Mouse (Mus musculus) adrenal gland, postnatal 36 days (tissue): Measurements from ENCODE around the gene Nup37. TPM values are rescaled to one million over a fixed set of nuclear protein-coding genes. Genes with fewer than 3 reads are reported as not detected.
A peak's percentile ranks its signal among the peaks of the same experiment; 100 is the strongest.

ENCODE experiments used
- DNase-seq, 2 experiments: peaks; one replicate each; pipeline ENCODE4 v3.0.0; 2021; ENCODE audit warnings: mixed read lengths in 1 of 2
- long read RNA-seq, 2 experiments: library from polyadenylated mRNA; stranded (forward); transcript quantifications; one replicate each; pipeline ENCODE4 v2.0.0; 2021; ENCODE audit warnings: borderline sequencing depth in 2 of 2
- total RNA-seq, 2 experiments: library from RNA; stranded (reverse); gene quantifications; 2 replicates each; pipeline ENCODE4 v1.2.3; 2021

Nup37 gene
- 10 to 100 TPM; 10.5 to 10.7 TPM for total RNA-seq
- long read RNA-seq, experiment 1, transcript Nup37-201 (10 exons, 1,267 nt), result major isoform, 13 of 15 reads
- long read RNA-seq, experiment 1, partial matches to known transcripts, result 0 of 15 reads
- long read RNA-seq, experiment 1, other reads (novel, unspliced or antisense), result 2 of 15 reads
- long read RNA-seq, experiment 2, partial matches to known transcripts, result 0 of 3 reads
- long read RNA-seq, experiment 2, other reads (novel, unspliced or antisense), result 1 of 3 reads

DNA sequence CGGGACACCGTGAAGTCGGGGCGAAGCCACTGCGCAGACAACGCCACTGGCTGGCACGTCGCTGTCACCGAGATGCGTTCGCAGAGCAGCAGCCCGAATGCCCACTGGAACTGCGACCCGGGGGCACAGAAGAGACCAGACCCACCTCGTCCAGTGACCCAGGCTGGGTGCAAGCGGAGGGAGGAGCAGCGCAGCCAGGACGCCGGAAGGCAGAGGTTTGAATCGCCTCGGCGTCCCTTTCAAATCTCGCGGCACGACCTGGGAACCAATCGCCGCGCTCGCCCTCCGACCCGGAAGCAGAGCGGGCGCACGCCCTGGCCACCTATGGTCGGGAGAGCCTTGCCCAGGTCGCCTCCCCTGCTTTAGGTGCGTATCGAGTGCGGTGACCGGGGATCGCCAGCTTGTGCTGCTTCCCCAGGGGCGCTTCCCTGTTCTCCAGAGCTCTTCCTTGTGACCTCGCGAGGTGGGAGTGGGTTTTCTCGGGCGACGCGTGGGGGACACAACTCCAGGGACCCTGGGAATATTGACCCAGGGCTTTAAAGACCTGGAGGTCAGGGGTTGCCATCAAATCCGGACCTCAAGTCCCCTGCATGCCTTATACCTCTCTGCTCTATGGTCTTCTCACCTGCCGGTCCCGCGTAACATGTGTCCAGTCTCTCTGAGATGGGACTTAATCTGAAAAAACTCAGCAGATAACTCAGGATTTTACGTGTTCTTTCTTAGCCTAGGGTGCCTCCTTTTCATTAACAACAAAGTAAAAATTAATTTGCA, at the start of gene Nup37, which contains the start of gene Parpbp:
Gene Nup37, plus strand, starts transcription at position 286 of the 771 bp plus-strand sequence.
Gene Parpbp, minus strand, starts transcription at position 235 of the 771 bp plus-strand sequence.
- peak; percentile 91 to 92 for DNase-seq

DNA sequence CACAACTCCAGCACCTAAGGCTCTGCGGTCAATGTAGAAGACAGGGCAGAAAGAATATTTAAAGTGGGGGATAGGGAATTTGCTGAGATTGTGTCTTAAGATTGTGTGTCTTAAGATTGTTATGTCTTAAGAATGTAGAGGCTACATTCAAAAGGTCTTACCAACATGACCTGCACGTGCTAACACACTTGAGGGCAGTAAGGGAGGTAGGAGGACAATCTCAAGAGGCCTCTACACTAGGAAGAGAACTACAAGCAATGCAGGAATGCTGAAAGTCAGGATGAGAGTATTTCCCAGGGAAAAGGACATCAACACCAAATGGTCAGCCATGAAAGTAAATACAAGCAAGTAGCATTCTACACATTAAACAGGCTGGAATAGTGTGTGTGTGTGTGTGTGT, 40.6 kb upstream of the Nup37 start:
- DNase-seq, result no peak

DNA sequence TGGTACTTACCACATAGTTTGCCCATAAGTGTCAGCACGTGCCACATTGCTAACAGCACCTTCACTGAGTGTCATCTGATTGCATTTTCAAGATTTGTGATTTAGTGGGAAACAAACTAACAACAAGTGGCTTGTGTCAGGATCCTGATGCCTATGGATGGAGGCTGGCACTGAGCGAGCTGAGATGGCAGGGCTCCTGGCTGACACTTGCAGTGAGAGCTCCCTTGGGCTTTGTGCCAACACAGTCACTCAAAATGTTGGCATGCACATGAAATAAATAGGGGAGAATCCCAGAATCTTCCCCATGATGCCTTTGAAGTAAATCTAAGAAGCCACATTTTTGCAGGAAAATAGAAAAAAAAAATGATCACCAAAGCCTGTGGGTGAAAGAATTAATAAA, 33.5 kb upstream of the Nup37 start:
- peak; percentile 27 to 39 for DNase-seq

DNA sequence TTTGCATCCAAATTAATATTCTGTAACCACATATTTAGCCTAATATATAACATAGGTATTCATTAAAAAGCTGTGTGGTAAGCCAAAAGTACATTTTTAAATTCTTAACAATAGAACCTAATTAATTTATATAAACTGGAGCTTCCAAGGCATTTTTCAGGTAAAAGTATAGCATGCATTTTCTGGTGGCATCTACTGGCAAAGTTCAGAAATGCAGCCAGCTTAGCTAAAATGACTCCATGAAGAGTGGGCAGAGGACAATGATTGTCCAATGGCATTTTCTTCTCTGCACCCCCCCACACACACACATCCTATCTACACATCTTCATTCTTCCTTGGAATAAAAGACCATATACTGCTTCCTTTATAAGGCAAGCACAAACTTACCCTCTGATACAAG, 27.1 kb upstream of the Nup37 start:
- DNase-seq, result peak in 1 of 2 experiments; percentile 3

DNA sequence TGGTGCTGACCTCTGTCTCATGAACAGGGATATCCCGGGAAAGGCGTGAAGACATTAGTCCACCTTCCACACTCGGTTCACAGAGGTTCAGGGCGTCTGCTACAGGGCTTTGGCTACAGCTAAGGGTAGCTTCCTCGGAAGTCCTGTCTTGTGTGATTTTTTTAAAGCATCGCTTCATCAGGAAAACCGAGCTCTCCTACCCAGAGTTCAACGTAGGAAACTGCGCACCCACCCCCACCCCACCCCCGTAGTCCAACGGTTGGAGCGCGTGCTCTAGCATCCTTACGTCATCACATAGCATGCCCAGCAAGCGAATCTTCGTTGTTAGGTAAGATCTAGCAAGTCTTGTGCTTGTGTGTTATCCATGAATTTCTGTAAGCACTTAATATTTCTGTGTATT, 11.2 kb upstream of the Nup37 start:
- no peak for DNase-seq

DNA sequence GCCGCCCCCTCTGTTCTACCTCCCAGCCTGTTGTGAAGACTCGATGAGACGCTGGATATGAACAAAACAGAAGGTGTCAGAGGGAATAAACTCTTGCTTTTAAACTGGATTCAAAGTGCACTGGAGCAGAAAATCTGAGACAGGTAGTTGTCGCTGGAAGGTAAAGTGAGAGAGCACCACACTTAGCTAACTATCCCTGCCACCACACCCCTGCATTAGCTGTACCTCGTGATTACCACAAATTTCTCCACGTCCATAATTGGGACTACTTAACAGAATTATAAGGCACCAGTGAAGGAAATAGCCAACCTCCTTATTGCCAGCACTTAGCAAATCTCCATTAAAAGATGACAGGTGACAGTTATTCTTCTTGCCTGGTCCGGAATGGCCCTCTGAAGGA, 605 bp upstream of the Nup37 start:
- no peak for DNase-seq

DNA sequence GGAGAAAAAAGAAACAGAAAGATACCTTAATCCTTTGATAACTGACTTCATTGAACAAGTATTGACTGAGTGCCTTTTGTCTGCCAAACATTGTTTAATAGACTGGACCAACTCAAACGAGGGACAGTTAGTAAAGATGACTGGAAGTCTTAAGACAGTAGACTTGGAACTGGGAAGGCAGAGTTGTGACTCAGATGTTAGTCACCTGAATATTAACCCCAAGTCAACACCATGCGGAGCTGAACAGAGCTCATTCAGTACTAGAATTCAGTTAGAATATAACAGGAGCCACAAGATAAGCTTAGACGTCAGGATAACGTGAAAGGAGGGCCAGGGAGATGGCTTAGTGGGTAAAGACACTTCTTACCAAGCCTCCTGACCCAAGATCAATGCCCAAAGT, 3.6 kb downstream of the Nup37 start:
- no peak for DNase-seq

DNA sequence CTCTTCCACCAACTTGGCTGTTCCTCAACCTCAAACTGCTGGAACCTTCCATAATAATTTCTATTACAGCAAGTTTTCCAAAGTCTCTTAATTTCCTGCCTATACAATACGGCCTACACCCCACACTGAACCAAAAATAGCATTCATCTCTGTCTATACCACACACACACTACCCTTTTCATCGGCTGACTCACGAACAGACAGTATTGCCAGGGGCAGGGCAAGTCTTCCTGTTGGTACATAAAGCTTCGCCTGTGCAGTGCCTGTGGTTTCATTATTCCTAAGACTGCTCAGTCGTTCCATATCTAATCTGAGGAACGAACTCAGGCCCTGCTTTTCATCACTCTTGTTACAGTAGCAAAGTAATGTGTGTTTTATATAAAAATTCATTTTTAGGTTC, 4.9 kb downstream of the Nup37 start:
- no peak for DNase-seq

DNA sequence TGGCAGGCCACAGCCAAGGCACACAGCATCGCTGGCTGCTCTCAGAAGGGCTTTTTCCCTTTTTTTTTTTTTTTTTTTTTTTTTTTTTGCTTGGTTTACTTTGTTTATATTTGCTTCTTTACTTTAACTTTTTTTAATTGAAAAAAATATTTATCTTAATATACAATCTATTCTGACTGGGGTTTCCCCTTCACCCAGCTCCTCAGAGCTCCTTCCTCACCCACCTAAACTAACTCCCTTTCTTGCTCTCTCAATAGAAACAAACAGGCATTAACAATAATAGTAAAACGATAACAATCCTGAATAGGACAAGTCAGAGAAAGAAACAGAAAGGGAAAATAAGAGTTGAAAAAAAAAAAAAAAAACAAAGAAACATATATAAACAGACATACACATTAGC, 15.3 kb downstream of the Nup37 start:
- DNase-seq, result no peak

DNA sequence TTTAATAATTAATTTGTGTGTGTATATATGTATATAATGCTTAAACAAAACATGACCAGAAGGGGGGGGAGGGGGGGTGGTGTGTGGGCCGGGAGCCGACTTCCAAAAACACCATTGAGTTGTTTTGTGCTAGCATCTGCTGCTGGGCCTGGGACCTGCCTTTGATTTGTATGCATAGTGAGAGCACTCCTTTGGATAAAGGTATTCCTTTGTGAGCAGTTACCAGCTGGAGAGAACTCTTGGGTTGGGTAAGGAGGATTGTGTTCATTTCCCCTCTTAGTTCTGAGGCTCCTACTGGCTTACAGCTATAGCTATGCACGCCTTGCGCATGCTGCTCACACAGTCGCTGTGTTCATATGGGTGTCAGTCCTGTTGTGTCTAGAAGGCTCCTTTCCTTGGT, 15.9 kb downstream of the Nup37 start:
- no peak for DNase-seq

DNA sequence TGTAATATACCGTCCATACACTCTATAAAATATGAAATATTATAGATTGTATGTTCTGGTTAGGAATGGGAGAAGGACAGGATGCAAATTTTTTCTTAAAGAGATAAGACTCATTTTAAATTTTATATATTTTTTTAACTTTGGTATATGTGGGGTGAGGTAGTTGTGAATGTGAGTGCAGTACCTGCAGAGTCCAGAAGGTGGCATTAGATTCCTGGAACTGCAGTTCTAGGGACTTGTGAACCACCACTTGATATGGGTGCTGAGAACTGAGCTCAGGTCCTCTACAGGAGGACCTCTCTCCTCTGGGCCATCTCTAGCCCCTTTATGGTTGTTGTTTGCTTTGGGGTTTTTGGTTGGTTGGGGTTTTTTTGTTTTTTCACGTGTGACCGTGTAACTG, 19.4 kb downstream of the Nup37 start:
- DNase-seq, result no peak

DNA sequence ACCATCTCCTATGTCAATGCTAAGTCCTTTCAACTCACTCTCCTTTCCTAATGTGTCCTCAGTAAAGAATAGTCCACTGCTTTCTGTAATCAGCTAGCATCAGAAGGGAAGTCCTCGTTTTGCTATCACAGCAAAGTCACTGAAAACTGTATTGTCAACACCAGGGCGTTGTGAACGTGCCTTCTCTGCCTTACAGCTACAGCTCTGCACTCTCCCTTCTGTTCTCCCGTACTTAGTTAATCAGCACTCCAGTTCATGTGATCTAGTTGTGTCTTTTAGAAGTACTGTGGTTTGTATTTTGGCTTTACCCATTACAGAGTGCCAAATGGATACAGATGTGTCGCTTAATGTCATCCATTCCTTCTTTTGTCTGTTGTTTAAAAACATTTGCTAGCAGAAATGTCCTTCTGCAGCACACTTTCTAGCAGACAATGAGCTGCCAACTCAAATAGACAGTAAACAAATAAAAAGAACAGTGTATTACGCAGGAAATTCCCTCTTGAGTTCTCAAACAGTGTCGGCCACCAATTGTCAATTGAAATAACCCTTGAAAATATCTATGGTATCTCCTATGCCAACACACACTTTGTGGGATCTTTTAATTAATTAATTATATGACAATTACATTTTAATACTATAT, 20.8 kb downstream of the Nup37 start:
- DNase-seq, result no peak

DNA sequence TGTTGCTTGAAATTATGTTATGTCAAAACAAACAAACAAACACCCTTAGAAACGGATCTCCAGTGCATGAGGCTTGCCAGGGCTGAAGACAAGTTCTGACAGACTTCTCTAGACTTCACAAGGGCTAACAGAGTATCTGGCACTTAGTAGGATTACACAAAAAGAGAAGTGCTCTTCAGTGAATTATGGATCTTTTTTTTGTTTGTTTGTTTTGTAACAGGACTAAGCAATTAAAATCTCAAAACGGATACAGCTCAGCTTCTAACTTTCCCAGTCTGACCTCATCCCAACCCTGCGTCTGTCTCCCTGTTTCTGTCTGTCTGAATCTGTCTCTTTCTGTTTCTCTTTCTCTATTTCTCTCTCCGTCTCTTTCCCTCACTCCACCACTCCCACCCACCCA, 53.7 kb downstream of the Nup37 start:
- DNase-seq, result no peak

DNA sequence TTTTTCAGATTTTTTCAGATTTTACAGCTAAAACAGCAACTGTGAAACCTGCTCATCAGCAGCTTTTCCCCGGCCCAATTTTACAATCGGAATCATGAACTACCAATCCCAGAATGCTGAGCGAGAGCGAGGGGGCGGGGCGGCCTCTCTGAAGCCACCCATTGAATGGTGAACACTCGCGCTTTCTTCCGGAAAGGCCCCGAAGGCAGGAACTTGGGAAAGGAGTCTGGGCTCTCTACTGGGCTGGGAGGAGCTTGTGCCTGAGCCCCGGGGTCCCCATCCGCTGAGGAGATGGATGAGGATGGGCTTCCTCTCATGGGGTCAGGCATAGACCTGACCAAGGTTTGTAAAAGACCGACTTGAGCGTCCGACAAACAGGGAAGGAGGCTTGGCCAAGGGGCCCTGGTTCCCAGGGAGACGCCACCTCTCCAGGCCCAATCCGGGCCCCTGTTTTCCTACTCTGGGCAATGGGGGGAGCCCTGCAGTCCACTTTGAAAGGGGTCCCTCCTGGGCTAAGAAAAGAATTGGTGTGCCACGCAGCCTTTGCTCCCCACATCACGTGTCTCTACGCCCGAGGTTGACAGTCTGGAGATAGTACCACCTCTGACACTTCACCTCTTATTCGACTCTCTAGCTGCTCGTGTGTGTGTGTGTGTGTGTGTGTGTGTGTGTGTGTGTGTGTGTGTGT, 54.3 kb downstream of the Nup37 start, which contains the start of gene Washc3:
Gene Washc3, plus strand, starts transcription at position 143 of the 688 bp plus-strand sequence.
- peak; percentile 92 to 96 for DNase-seq

DNA sequence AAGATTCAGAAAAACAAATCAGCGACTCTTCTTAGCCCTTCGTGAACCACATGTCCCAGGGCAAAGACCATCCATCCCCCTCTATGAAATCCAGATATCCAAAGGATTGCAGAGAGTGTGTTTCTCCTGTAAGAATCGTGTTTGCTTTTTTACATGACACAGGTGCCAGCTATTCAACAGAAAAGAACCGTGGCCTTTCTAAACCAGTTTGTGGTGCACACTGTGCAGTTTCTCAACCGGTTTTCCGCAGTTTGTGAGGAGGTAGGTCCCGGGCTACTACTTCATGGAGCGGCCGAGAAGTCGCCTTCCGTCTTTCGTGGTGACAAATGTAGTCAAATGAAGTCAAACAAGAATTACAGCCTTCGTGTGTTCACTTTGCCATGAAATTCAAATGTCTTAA, 54.9 kb downstream of the Nup37 start:
- no peak for DNase-seq

DNA sequence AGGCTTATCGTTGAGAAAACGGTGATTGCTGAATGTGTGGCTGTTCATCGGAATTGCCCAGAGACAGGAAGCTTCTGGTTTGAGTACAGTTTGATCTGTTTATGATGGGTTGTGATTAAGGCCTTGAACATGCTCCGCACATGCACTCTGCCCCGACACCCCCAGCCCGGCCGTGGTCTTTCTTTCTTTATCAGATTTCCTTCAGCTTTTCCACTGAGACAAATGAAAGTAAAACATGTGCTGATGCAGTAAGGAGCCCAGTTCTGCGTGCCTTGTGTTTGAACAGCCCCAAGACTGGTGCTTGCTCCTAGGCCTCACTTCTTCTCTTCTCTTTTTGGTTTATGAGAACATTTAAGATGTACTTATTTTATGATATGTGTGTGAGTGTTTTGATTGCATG, 55.8 kb downstream of the Nup37 start:
- no peak for DNase-seq

DNA sequence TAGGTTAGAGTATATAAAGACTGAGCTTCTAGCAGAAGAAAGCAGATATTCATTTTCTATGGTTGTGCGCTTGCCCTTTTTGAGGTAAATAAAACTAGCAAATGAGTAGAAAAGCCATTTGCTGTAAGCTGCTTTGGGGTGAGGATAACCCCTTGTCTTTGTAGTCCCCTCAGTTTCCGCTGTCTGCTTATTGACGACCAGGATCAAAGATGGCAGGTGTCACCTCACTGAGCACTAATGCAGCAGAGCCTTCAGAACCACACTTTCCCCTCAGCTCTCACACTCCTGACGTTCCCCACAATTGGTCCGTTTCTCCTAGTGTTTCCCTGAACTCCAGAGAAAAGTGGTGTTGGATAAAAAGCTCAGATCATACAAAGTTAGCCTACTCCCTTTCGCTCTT, 56.4 kb downstream of the Nup37 start:
- DNase-seq, result no peak

DNA sequence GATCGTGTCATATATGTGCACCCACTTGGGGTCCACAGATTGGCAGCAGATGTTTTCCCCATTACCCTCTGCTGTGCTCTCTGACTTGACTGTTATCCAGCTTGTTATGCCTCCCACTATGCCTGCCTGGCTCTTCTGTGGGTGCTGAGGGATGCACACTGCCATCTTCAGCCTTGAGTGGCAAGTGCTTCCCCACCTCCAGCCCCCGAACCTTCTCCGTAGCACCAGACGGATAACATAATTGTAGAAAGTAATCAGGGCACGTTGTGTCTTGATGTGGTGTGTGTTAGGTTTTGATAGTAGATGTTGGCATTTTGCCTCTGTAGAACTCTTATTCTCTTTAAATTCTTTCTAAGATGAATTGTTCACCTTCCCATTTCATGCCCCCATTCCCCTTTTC, 65.9 kb downstream of the Nup37 start:
- no peak for DNase-seq

DNA sequence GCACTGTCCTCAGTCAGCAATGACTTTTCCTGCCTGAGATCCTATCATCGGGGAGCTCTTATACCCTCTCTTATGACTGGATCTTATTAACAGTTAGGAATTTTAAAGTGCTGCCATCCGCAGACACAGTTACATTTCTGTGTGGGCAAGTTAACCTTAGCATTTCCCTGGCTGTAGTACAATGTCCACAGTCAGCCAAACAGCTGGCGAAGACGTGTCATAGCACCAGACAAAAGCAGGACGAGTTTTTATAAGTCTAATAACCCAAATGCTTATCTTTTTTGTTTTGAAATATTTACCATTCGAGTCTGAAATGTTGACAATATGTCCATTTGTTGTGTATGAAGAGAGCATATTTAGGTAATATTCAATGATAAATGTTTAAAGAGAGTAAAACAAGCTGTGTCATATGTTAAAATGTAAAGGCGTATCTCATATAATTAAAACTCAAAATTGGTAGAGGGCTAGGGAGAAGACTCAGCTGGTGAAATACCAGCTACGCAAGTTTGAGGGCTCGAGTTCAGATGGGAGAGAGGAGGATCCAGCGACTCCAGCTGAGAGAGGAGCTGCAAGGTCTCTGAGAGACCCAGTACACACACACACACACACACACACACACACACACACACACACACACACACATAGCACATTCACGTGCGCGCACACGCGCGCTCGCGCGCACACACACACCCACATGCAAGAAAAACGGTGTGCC, 68.2 kb downstream of the Nup37 start:
- no peak for DNase-seq

DNA sequence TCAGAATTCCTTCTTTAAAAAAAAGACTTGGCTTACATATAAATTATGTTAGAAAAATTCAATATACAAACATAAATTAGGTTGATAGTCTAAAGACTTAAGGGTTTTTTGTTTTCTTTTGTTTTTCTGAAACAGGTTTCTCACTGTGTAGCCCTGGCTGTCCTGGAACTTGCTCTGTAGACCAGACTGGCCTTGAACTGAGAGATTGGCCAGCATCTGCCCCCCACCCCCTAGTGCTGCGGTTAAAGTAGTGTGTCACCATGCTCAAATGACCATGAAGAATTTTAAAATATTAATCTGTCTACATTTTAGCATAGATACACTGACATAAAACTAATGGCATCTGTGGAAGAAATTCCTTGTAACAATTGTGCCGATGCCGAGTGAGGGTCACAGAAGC, 71.4 kb downstream of the Nup37 start:
- peak; percentile 59 to 66 for DNase-seq

DNA sequence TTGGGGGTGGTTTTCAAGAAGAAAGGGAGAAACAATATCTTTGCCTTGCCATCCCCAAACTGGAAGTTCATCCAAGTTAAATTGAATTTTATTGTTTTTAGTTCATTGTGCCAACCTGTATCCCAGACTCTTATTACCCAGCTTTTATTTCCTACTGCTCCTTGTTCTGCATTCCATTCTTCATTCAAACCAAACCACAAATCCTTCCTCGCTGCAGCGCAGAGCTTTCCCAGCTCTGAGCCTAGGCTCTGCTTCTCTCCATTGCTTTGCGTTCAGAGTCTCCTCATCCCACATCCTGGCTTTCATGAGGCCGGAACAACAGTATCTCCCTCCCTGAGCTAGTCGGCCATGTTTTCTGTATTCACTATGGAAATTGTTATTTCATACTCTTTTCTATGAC, 74.9 kb downstream of the Nup37 start:
- DNase-seq, result no peak

DNA sequence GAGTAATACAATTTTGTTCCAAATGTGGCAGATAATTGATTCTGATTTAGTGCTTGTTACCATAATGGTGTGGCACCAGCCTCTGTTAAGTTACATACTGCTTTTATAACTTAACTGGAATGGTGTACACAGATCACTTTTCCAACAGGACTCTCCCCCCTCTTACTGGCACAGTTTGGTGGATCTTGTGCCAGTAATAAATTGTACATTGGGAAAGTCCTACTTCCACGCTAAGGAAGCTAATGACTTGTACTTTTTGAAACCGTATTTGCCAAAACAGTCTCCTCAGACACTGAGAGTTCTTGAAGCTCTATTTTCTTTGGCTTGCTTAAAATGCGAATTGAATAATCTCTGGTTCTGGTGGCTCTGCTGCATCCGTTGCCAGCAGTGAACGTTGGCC, 78.6 kb downstream of the Nup37 start:
- no peak for DNase-seq
